Mouse (Mus musculus): Measurements from ENCODE around the gene Stac3. TPM values are rescaled to one million over a fixed set of nuclear protein-coding genes. Genes with fewer than 3 reads are reported as not detected.

The Stac3 gene
- total and polyA plus RNA-seq, 2 experiments from 2014 or later = 0.30 TPM; not detected in 1

- DNase-seq (ENCODE audit: low spot score) (no peak), ATAC-seq (ENCODE audit: insufficient read depth, low read depth) (no peak)
- Histone ChIP-seq H3K27ac (ENCODE audit: low read depth) (no peak overlapping the region), H3K36me3 (replicated peaks; ENCODE audit: control insufficient read depth, insufficient read depth, low read length) (peaks cover 70% of the 10 kb centered on the region), H3K9ac (replicated peaks; ENCODE audit: low read depth, low read length) (no peak overlapping the region), H3K4me1 (ENCODE audit: control insufficient read depth, insufficient read depth) (no peaks in the 10 kb centered on the region), H3K4me3 (ENCODE audit: low read depth, low read length) (no peak overlapping the region), H3K27me3 (ENCODE audit: control insufficient read depth, insufficient read depth, low read length) (no peaks in the 10 kb centered on the region), H3K9me3 (replicated peaks; ENCODE audit: control insufficient read depth, low read length) (no peaks in the 10 kb centered on the region), H3K4me2 (ENCODE audit: low read depth, low read length) (no peak overlapping the region)
- TF ChIP-seq CTCF (IDR thresholded peaks at IDR 0.05; ENCODE audit: low read depth) (no peak), EP300 (IDR thresholded peaks at IDR 0.05; ENCODE audit: low read depth) (no peak)
- WGBS = 76% methylated on average over 10 of the region's 10 CpGs
Measured at GRCm38 (mm10) chr10:127485235-127485634, 16.3 kb upstream of the Stac3 start.

- peaks cover 85% of the 10 kb centered on the region for H3K36me3 ChIP-seq (replicated peaks; ENCODE audit: control insufficient read depth, insufficient read depth, low read length)
- no peaks in the 10 kb centered on the region for H3K4me1 ChIP-seq (ENCODE audit: control insufficient read depth, insufficient read depth)
- H3K9ac ChIP-seq (replicated peaks; ENCODE audit: low read depth, low read length) = no peak overlapping the region
- no peak overlapping the region for H3K27ac ChIP-seq (ENCODE audit: low read depth)
- H3K9me3 ChIP-seq (replicated peaks; ENCODE audit: control insufficient read depth, low read length) = no peaks in the 10 kb centered on the region
- no peak overlapping the region for H3K4me3 ChIP-seq (ENCODE audit: low read depth, low read length)
- H3K27me3 ChIP-seq (ENCODE audit: control insufficient read depth, insufficient read depth, low read length) = no peaks in the 10 kb centered on the region
- TF ChIP-seq EP300 (IDR thresholded peaks at IDR 0.05; ENCODE audit: low read depth) (no peak), CTCF (IDR thresholded peaks at IDR 0.05; ENCODE audit: low read depth) (no peak)
- ATAC-seq (ENCODE audit: insufficient read depth, low read depth) (no peak), DNase-seq (ENCODE audit: low spot score) (no peak)
- no peak overlapping the region for H3K4me2 ChIP-seq (ENCODE audit: low read depth, low read length)
- 80% methylated on average over 7 of the region's 7 CpGs for WGBS
Measured at GRCm38 (mm10) chr10:127488856-127489255, 12.6 kb upstream of the Stac3 start.

GRCm38 (mm10) chr10:127490160-127491127 lies 11.0 kb upstream of the Stac3 start:
- no peak for DNase-seq (ENCODE audit: low spot score)
- WGBS = 89% methylated on average over 18 of the region's 18 CpGs
- no peak overlapping the region for H3K4me3 ChIP-seq (ENCODE audit: low read depth, low read length)
- H3K4me2 ChIP-seq (ENCODE audit: low read depth, low read length) = no peak overlapping the region
- H3K9ac ChIP-seq (replicated peaks; ENCODE audit: low read depth, low read length) = no peak overlapping the region
- H3K9me3 ChIP-seq (replicated peaks; ENCODE audit: control insufficient read depth, low read length) = no peaks in the 10 kb centered on the region
- no peak for ATAC-seq (ENCODE audit: insufficient read depth, low read depth)
- no peaks in the 10 kb centered on the region for H3K4me1 ChIP-seq (ENCODE audit: control insufficient read depth, insufficient read depth)
- TF ChIP-seq EP300 (IDR thresholded peaks at IDR 0.05; ENCODE audit: low read depth) (no peak), CTCF (IDR thresholded peaks at IDR 0.05; ENCODE audit: low read depth) (no peak)
- H3K36me3 ChIP-seq (replicated peaks; ENCODE audit: control insufficient read depth, insufficient read depth, low read length) = peaks cover 83% of the 10 kb centered on the region
- no peak overlapping the region for H3K27ac ChIP-seq (ENCODE audit: low read depth)
- no peaks in the 10 kb centered on the region for H3K27me3 ChIP-seq (ENCODE audit: control insufficient read depth, insufficient read depth, low read length)

- ATAC-seq (ENCODE audit: insufficient read depth, low read depth) = no peak
- Histone ChIP-seq H3K9ac (replicated peaks; ENCODE audit: low read depth, low read length) (no peak overlapping the region), H3K9me3 (replicated peaks; ENCODE audit: control insufficient read depth, low read length) (no peaks in the 10 kb centered on the region), H3K4me3 (ENCODE audit: low read depth, low read length) (no peak overlapping the region), H3K36me3 (replicated peaks; ENCODE audit: control insufficient read depth, insufficient read depth, low read length) (peaks cover 85% of the 10 kb centered on the region), H3K4me1 (ENCODE audit: control insufficient read depth, insufficient read depth) (no peaks in the 10 kb centered on the region), H3K4me2 (ENCODE audit: low read depth, low read length) (no peak overlapping the region), H3K27ac (ENCODE audit: low read depth) (no peak overlapping the region), H3K27me3 (ENCODE audit: control insufficient read depth, insufficient read depth, low read length) (no peaks in the 10 kb centered on the region)
- TF ChIP-seq EP300 (IDR thresholded peaks at IDR 0.05; ENCODE audit: low read depth) (no peak), CTCF (IDR thresholded peaks at IDR 0.05; ENCODE audit: low read depth) (no peak)
- 87% methylated on average over 8 of the region's 8 CpGs for WGBS
- DNase-seq (ENCODE audit: low spot score) = no peak
Measured at GRCm38 (mm10) chr10:127491128-127491512, 10.4 kb upstream of the Stac3 start.

DNA sequence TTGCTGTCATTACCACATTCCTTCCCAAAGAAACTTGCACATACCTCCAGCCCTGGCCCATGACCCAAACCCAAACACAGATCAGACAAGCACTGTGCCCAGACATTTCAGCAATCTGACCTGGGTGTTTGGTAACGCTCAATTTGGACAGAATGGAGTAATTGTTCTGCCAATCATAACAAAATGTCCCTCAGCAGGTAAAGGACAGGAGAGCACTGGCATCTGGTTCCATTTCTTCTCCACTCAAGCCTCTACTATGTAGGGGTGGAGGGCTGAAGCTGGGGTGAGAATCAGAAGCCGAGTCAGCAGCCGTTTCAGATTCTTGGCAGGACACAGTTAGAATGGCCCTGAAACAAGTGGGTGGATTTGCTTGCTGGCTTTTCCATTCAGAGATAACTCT lies 9.4 kb upstream of the Stac3 start:
- no peak overlapping the region for H3K4me3 ChIP-seq (ENCODE audit: low read depth, low read length)
- H3K9me3 ChIP-seq (replicated peaks; ENCODE audit: control insufficient read depth, low read length) = no peaks in the 10 kb centered on the region
- TF ChIP-seq EP300 (IDR thresholded peaks at IDR 0.05; ENCODE audit: low read depth) = no peak
- WGBS = 61% methylated on average over 3 of the region's 3 CpGs
- no peaks in the 10 kb centered on the region for H3K27me3 ChIP-seq (ENCODE audit: control insufficient read depth, insufficient read depth, low read length)
- H3K4me1 ChIP-seq (ENCODE audit: control insufficient read depth, insufficient read depth) = no peaks in the 10 kb centered on the region
- peaks cover 89% of the 10 kb centered on the region for H3K36me3 ChIP-seq (replicated peaks; ENCODE audit: control insufficient read depth, insufficient read depth, low read length)
- no peak overlapping the region for H3K4me2 ChIP-seq (ENCODE audit: low read depth, low read length)
- no peak for ATAC-seq (ENCODE audit: insufficient read depth, low read depth)
- H3K9ac ChIP-seq (replicated peaks; ENCODE audit: low read depth, low read length) = no peak overlapping the region
- H3K27ac ChIP-seq (ENCODE audit: low read depth) = no peak overlapping the region
- no peak for DNase-seq (ENCODE audit: low spot score)
